Mouse (Mus musculus) MEL (cell line): ENCODE measurements around the gene Ctrb1. TPM values are rescaled to one million over a fixed set of nuclear protein-coding genes. Genes with fewer than 3 reads are reported as not detected.

Experiments used
- DNase-seq: peaks from one replicate; pipeline ENCODE4 v3.0.0; 2011; ENCODE audit warnings: low read depth, low spot score
- H3K27ac ChIP-seq: 2 replicates; pipeline ENCODE4 v1.5.1; 2012; ENCODE audit warnings: low read depth, mild to moderate bottlenecking, control low read depth, low read length, moderate library complexity; ENCODE audit not compliant: control insufficient read depth
- H3K27me3 ChIP-seq, 2 experiments: fragments of 150-350 bp in 1 of 2; sonication (generic) in 1 of 2; 2 replicates each; pipeline ENCODE4 v1.6.1; 2012; ENCODE audit warnings: low read length in 2 of 2, mild to moderate bottlenecking in 2 of 2, improper control_type of control experiment in 1 of 2, moderate library complexity in 1 of 2; ENCODE audit not compliant: insufficient read depth in 2 of 2, control insufficient read depth in 1 of 2
- H3K36me3 ChIP-seq, 2 experiments: 2 replicates each; pipeline ENCODE4 v1.6.1; 2012 to 2014; ENCODE audit warnings: low read length in 2 of 2, improper control_type of control experiment in 1 of 2, inconsistent platforms in 1 of 2, mild to moderate bottlenecking in 1 of 2; ENCODE audit not compliant: insufficient read depth in 2 of 2, control insufficient read depth in 1 of 2
- H3K4me1 ChIP-seq, 2 experiments: fragments of 150-350 bp in 1 of 2; sonication (generic) in 1 of 2; 2 replicates each; pipeline ENCODE4 v1.6.1; 2012; ENCODE audit warnings: low read length in 2 of 2, improper control_type of control experiment in 1 of 2, mild to moderate bottlenecking in 1 of 2; ENCODE audit not compliant: insufficient read depth in 2 of 2, control insufficient read depth in 1 of 2
- H3K4me3 ChIP-seq, 2 experiments: fragments of 150-350 bp in 1 of 2; sonication (generic) in 1 of 2; 2 replicates each; pipeline ENCODE4 v1.5.1; 2012; ENCODE audit warnings: low read depth in 2 of 2, low read length in 2 of 2, mild to moderate bottlenecking in 2 of 2, moderate library complexity in 2 of 2, control low read depth in 1 of 2, improper control_type of control experiment in 1 of 2; ENCODE audit not compliant: control insufficient read depth in 1 of 2, insufficient read depth in 1 of 2
- H3K79me2 ChIP-seq: 2 replicates; pipeline ENCODE4 v1.6.1; 2012; ENCODE audit warnings: mild to moderate bottlenecking, low read length, moderate library complexity; ENCODE audit not compliant: control insufficient read depth, poor library complexity, insufficient read depth
- H3K9ac ChIP-seq: 2 replicates; pipeline ENCODE4 v1.6.1; 2012; ENCODE audit warnings: low read depth, mild to moderate bottlenecking, control low read depth, low read length, moderate library complexity; ENCODE audit not compliant: control insufficient read depth, poor library complexity, severe bottlenecking
- H3K9me3 ChIP-seq: fragments of 150-350 bp; sonication (generic); replicated peaks from 2 replicates; pipeline ENCODE4 v1.6.1; 2012; ENCODE audit warnings: mild to moderate bottlenecking, low read length, improper control_type of control experiment, moderate library complexity; ENCODE audit not compliant: insufficient read depth
- BHLHE40 ChIP-seq: IDR thresholded peaks from 2 replicates; pipeline ENCODE4 v1.6.1; 2012; ENCODE audit warnings: low read depth, mild to moderate bottlenecking, inconsistent platforms, low read length, improper control_type of control experiment, borderline replicate concordance
- CHD1 ChIP-seq: IDR thresholded peaks from 2 replicates; pipeline ENCODE4 v1.6.1; 2012; ENCODE audit warnings: low read depth, mild to moderate bottlenecking, inconsistent platforms, low read length, improper control_type of control experiment
- CHD2 ChIP-seq: IDR thresholded peaks from 2 replicates; pipeline ENCODE4 v1.6.1; 2011; ENCODE audit warnings: low read length, improper control_type of control experiment
- E2F4 ChIP-seq: IDR thresholded peaks from 2 replicates; pipeline ENCODE4 v1.6.1; 2011; ENCODE audit warnings: low read depth, low read length, improper control_type of control experiment, borderline replicate concordance
- GATA1 ChIP-seq: IDR thresholded peaks from 2 replicates; pipeline ENCODE4 v1.6.1; 2011; ENCODE audit warnings: low read depth, low read length, improper control_type of control experiment
- HCFC1 ChIP-seq: IDR thresholded peaks from 2 replicates; pipeline ENCODE4 v1.6.1; 2012; ENCODE audit warnings: low read depth, mild to moderate bottlenecking, inconsistent platforms, low read length, improper control_type of control experiment, moderate library complexity
- JUND ChIP-seq: IDR thresholded peaks from 2 replicates; pipeline ENCODE4 v1.6.1; 2011; ENCODE audit warnings: low read depth, mild to moderate bottlenecking, improper control_type of control experiment, low read length
- MAFK ChIP-seq: IDR thresholded peaks from 2 replicates; pipeline ENCODE4 v1.6.1; 2011; ENCODE audit warnings: low read depth, mild to moderate bottlenecking, low read length, improper control_type of control experiment, borderline replicate concordance
- MAX ChIP-seq: IDR thresholded peaks from 2 replicates; pipeline ENCODE4 v1.6.1; 2011; ENCODE audit warnings: low read length, improper control_type of control experiment
- MAZ ChIP-seq: IDR thresholded peaks from 2 replicates; pipeline ENCODE4 v1.6.1; 2012; ENCODE audit warnings: low read depth, mild to moderate bottlenecking, inconsistent platforms, low read length, improper control_type of control experiment
- MEF2A ChIP-seq: IDR thresholded peaks from 2 replicates; pipeline ENCODE4 v1.6.1; 2014; ENCODE audit warnings: low read depth, mild to moderate bottlenecking, inconsistent platforms, low read length, improper control_type of control experiment; ENCODE audit not compliant: poor library complexity, insufficient replicate concordance, severe bottlenecking; ENCODE audit errors: extremely low read depth
- MXI1 ChIP-seq: IDR thresholded peaks from 2 replicates; pipeline ENCODE4 v1.6.1; 2011; ENCODE audit warnings: mild to moderate bottlenecking, low read depth, low read length, improper control_type of control experiment
- MYB ChIP-seq: IDR thresholded peaks from 2 replicates; pipeline ENCODE4 v1.6.1; 2011; ENCODE audit warnings: mild to moderate bottlenecking, low read depth, low read length, improper control_type of control experiment
- MYC ChIP-seq: IDR thresholded peaks from 2 replicates; pipeline ENCODE4 v1.6.1; 2011; ENCODE audit warnings: low read depth, mild to moderate bottlenecking, low read length, improper control_type of control experiment, moderate library complexity
- NRF1 ChIP-seq: IDR thresholded peaks from 2 replicates; pipeline ENCODE4 v1.6.1; 2014; ENCODE audit warnings: low read depth, mild to moderate bottlenecking, inconsistent platforms, low read length, improper control_type of control experiment, moderate library complexity; ENCODE audit not compliant: poor library complexity, insufficient read depth, severe bottlenecking
- POLR2A ChIP-seq, 2 experiments: IDR thresholded peaks; 2 replicates each; pipeline ENCODE4 v1.6.1; 2011 to 2012; ENCODE audit warnings: low read length in 2 of 2, mild to moderate bottlenecking in 2 of 2, control low read depth in 1 of 2, improper control_type of control experiment in 1 of 2, low read depth in 1 of 2, moderate library complexity in 1 of 2; ENCODE audit not compliant: control insufficient read depth in 1 of 2, insufficient read depth in 1 of 2, poor library complexity in 1 of 2
- POLR2AphosphoS2 ChIP-seq: IDR thresholded peaks from 2 replicates; pipeline ENCODE4 v1.6.1; 2011; ENCODE audit warnings: low read length, improper control_type of control experiment
- POLR2AphosphoS5 ChIP-seq: IDR thresholded peaks from 2 replicates; pipeline ENCODE4 v1.6.1; 2012; ENCODE audit warnings: low read depth, borderline replicate concordance, mild to moderate bottlenecking, inconsistent platforms, low read length, moderate library complexity, mixed read lengths
- RCOR1 ChIP-seq: IDR thresholded peaks from 2 replicates; pipeline ENCODE4 v1.6.1; 2012; ENCODE audit warnings: low read depth, mild to moderate bottlenecking, inconsistent platforms, low read length, improper control_type of control experiment
- SIN3A ChIP-seq: IDR thresholded peaks from 2 replicates; pipeline ENCODE4 v1.6.1; 2012; ENCODE audit warnings: low read length, improper control_type of control experiment, inconsistent platforms
- TAL1 ChIP-seq: IDR thresholded peaks from 2 replicates; pipeline ENCODE4 v1.6.1; 2012; ENCODE audit warnings: mild to moderate bottlenecking, inconsistent platforms, low read length, moderate library complexity, mixed read lengths
- TBP ChIP-seq: IDR thresholded peaks from 2 replicates; pipeline ENCODE4 v1.8.0; 2011; ENCODE audit warnings: low read depth, low read length, improper control_type of control experiment
- TCF12 ChIP-seq: IDR thresholded peaks from 2 replicates; pipeline ENCODE4 v1.6.1; 2014; ENCODE audit warnings: low read depth, mild to moderate bottlenecking, inconsistent platforms, low read length, improper control_type of control experiment, moderate library complexity
- UBTF ChIP-seq: IDR thresholded peaks from 2 replicates; pipeline ENCODE4 v1.6.1; 2012; ENCODE audit warnings: low read depth, mild to moderate bottlenecking, inconsistent platforms, low read length, improper control_type of control experiment, moderate library complexity, borderline replicate concordance; ENCODE audit not compliant: insufficient read depth
- USF2 ChIP-seq, 2 experiments: IDR thresholded peaks; 2 replicates each; pipeline ENCODE4 v1.6.1; 2011 to 2012; ENCODE audit warnings: improper control_type of control experiment in 2 of 2, low read length in 2 of 2, borderline replicate concordance in 1 of 2, inconsistent platforms in 1 of 2, low read depth in 1 of 2, mild to moderate bottlenecking in 1 of 2; ENCODE audit not compliant: insufficient read depth in 1 of 2
- ZNF384 ChIP-seq: IDR thresholded peaks from 2 replicates; pipeline ENCODE4 v1.6.1; 2012; ENCODE audit warnings: low read depth, mild to moderate bottlenecking, inconsistent platforms, low read length, improper control_type of control experiment
- polyA plus RNA-seq, 2 experiments: library from polyadenylated mRNA; stranded (reverse) in 1 of 2; unstranded in 1 of 2; fragments of >175 nt in 1 of 2; fragments of >200 nt in 1 of 2; gene quantifications; 2 replicates each; pipeline versions ENCODE4 v1.2.1 to v1.2.4; 2012; ENCODE audit warnings: low replicate concordance in 2 of 2, low read depth in 1 of 2; ENCODE audit not compliant: insufficient read length in 2 of 2, insufficient read depth in 1 of 2, missing spikeins in 1 of 2
- total RNA-seq: library from RNA; depleted of rRNA; stranded (reverse); fragments of 300-350 nt; gene quantifications from 2 replicates; pipeline ENCODE4 v1.2.3, GENCODE M21; 2012

Gene Ctrb1
- total and polyA plus RNA-seq, 3 experiments, result not detected

DNA sequence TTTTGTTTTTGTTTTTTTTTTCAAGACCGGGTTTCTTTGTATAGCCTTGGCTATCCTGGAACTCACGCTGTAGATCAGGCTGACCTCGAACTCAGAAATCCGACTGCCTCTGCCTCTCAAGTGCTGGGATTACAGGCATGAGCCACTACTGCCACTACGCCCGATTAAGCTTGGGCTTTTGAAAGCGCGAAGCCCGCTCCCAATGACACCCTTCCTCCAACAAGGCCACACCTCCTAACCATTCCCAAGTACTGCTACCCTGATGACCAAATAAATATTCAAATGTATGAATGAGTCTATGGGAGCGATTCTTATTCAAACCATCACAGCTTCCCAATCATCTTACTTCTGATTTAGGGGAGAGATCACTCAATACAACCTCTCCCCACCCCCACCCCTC is 6.8 kb upstream of the Ctrb1 start:
- H3K4me3 ChIP-seq, result no peak overlapping the region
- H3K79me2 ChIP-seq, result no peaks in the 10 kb centered on the region
- DNase-seq, result no peak
- H3K4me1 ChIP-seq, result no peaks in the 10 kb centered on the region
- no peak overlapping the region for H3K27ac ChIP-seq
- H3K9ac ChIP-seq, result no peak overlapping the region
- H3K36me3 ChIP-seq, result no peaks in the 10 kb centered on the region
- H3K9me3 ChIP-seq, result no peaks in the 10 kb centered on the region
- H3K27me3 ChIP-seq, result no peaks in the 10 kb centered on the region; a peak in 1 of 4 replicates
- TF ChIP-seq MXI1, result no peak
- no peak for TF ChIP-seq TCF12
- no peak for TF ChIP-seq ZNF384
- TF ChIP-seq RCOR1, result no peak
- TF ChIP-seq E2F4, result no peak
- no peak for TF ChIP-seq POLR2AphosphoS2
- no peak for TF ChIP-seq MAX
- no peak for TF ChIP-seq TAL1
- TF ChIP-seq MAZ, result no peak
- no peak for TF ChIP-seq NRF1
- TF ChIP-seq, all 39 proteins: peak for 0

DNA sequence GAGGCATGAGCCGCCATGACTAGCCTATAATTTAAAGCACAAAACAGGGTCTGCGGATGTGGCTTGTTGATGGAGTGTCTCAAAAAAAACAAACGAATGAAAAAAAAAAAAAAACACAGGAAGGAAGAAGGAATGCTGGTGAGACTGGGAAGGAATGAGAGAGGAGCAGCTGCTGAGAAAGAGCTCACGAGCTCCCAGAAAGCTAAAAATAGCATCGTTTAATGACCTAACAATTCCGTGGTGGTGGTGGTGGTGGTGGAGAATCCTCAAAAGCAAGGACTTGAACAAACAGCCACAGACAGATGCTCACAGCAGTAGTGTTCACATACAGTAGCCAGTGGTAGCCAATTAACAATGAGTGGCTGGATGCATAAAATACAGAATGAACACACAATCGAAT is 4.6 kb upstream of the Ctrb1 start:
- TF ChIP-seq USF2 (IDR thresholded peaks at IDR 0.05; ENCODE audit: borderline replicate concordance in 1 of 2, insufficient read depth in 1 of 2, low read depth in 1 of 2, low read length in 2 of 2), result no peak
- no peak for TF ChIP-seq MAZ
- no peak for TF ChIP-seq MYB
- no peak for TF ChIP-seq TAL1
- no peak for TF ChIP-seq SIN3A
- TF ChIP-seq BHLHE40, result no peak
- TF ChIP-seq MYC, result no peak
- TF ChIP-seq TBP, result no peak
- no peak for TF ChIP-seq MEF2A
- no peak for TF ChIP-seq POLR2AphosphoS5
- TF ChIP-seq CHD1, result no peak
- TF ChIP-seq POLR2A (IDR thresholded peaks at IDR 0.05; ENCODE audit: control insufficient read depth in 1 of 2, insufficient read depth in 1 of 2, low read depth in 1 of 2, low read length in 2 of 2, poor library complexity in 1 of 2), result no peak
- no peak for TF ChIP-seq E2F4
- TF ChIP-seq JUND, result no peak
- no peak for TF ChIP-seq MAFK
- no peak for TF ChIP-seq HCFC1
- no peak for TF ChIP-seq UBTF
- TF ChIP-seq GATA1, result no peak
- TF ChIP-seq CHD2, result no peak
- DNase-seq, result no peak
- no peaks in the 10 kb centered on the region for H3K9me3 ChIP-seq
- no peaks in the 10 kb centered on the region for H3K79me2 ChIP-seq
- no peaks in the 10 kb centered on the region for H3K4me1 ChIP-seq
- no peak overlapping the region for H3K4me3 ChIP-seq
- no peaks in the 10 kb centered on the region for H3K36me3 ChIP-seq
- no peaks in the 10 kb centered on the region; a peak in 1 of 4 replicates for H3K27me3 ChIP-seq
- no peak overlapping the region for H3K27ac ChIP-seq
- no peak overlapping the region for H3K9ac ChIP-seq
